Mouse (Mus musculus): ENCODE measurements at regions not wholly inside any gene's neighbourhood (a gene's known extent, or its start where the extent isn't known, plus 50 kb on each side); places are given as distances from the start of the nearest gene placed in this dataset.

DNA sequence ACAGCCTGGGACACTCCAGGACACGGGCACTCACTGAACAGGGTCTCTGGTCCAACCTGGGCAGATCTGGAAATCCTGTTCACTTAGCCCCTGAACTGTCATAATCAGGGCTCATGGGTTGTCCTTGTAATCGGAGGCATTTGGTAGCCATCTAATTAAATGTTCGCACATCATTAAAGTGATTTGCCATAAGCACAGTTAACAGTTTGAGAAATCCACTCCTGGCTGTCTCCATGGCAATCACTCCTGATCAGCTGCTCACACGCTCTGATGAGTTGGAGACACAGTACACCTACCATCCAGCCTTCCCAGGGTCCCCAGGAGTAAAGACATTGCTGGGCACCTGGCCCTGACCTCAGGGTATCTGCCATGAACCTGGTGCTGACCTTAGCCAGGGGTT is 60.6 kb downstream of the Hmx1 start:
- H3K27me3 ChIP-seq: peaks cover 10% of the 10 kb centered on the region
- WGBS: 62% methylated on average over 4 of the region's 4 CpGs
- H3K9ac ChIP-seq: no peak overlapping the region
- H3K4me1 ChIP-seq (replicated peaks): peaks cover 52% of the 10 kb centered on the region
- no peaks in the 10 kb centered on the region for H3K9me3 ChIP-seq
- ATAC-seq (ENCODE audit: low read depth): no peak
- H3K27ac ChIP-seq (replicated peaks): no peak overlapping the region
- no peak overlapping the region for H3K4me3 ChIP-seq
- H3K4me2 ChIP-seq: no peak overlapping the region
- no peaks in the 10 kb centered on the region for H3K36me3 ChIP-seq

Measured in neural tube, embryonic 13.5 days (tissue).